Mouse (Mus musculus) cerebellum, postnatal 10 days (tissue): ENCODE measurements around the gene Rgl3.

ENCODE experiments used
- DNase-seq, 2 experiments: peaks; one replicate each; pipeline ENCODE4 v3.0.0; 2021; ENCODE audit warnings: mixed read lengths in 2 of 2

The Rgl3 gene

DNA sequence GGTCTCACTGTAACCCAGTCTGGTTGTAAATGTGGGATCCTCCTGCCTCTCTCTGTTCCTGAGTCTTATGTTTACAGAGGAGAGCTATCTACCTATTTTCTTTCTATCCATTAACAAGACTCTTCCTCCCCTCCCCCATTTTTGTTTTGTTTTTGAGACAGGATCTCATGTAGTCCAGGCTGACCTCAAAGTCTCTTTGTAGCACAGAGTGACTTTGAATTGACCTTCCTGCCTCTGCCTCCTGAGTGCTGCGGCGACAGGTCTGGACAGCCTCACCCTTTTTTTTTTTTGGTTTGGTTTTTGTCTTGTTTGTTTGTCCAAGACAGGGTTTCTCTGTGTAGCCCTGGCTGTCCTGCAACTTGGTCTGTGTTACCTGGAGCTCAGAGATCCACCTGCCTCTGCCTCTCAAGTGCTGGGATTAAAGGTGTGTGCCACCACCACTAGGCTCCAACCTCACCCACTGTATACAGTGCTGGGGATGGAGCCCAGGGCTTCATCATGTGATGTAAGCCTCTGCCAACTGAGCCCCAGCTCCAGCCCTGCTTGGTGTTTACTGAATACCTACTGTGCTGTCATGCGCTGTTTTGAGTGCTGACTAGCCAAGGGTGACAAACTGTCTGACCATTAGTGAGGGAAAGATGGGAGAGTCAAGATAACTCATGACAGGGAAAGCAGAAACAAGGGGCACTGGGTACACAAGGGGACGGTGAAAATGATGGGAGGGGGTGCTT lies 10.7 kb downstream of the Rgl3 start:
- no peak for DNase-seq

DNA sequence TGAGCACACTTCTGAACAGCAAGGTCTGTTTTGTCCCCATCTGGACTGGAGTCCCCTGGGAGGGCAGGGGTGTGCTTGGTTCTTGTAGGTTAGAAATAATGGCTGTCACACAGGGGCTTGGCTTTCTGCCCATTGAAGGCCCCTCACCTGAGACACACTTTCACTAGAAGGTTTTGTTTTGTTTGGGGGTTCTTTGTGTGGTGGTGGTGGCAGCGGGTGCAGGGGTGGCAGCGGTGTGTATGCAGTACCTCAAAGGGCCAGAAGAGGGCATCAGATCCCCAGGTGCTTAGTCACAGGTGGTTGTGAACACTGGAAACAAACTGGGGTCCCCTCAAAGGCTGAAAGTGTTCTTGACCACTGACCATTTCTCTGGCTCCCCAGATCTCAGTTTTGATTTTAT lies 11.3 kb downstream of the Rgl3 start:
- DNase-seq, result peak; percentile 65 to 80

DNA sequence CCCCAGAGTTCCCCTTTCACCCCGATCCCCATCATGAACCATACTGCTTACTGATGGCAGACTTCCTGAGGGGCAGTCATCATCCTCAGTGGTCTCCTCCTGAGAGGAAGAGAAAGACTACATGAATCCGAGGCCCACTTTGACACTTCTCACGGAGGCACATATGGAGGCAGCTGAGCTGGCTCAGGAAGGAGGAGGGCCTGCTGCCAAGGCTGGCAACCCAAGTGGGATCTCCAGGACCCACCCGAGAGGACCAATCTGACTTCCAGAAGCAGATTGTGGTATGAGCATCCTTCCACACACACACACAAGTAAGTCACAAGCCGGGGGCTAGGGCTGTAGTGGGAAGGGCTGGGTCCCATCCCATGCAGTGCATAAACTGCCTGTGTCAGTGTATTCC lies 11.9 kb downstream of the Rgl3 start:
- DNase-seq, result peak; percentile 87 to 91

GRCm38 (mm10) chr9:21976626-21977175 lies 12.5 kb downstream of the Rgl3 start:
- DNase-seq, result peak; percentile 59 to 63

GRCm38 (mm10) chr9:21969304-21969703 lies 19.9 kb downstream of the Rgl3 start:
- DNase-seq, result no peak

DNA sequence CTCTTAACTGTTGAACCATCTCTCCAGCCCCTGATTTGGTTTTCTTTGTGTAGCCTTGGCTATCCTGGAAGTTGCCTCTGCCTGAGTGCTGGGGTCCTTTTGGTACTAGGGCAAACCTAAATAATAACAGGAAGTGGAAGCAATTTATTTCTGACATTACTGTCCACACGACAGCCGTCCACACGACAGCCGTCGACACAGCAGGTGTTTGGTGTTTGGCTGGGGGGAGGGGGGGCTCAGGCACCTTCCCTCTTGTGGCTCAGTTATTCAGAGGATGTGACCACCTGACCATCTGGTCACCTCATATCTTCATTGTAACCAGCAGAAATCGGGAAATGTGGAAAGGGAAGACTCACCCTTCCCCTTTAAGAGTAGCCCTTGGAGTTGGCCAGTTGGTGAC lies 20.4 kb downstream of the Rgl3 start:
- no peak for DNase-seq

- DNase-seq, result peak; percentile 49 to 53
These were observed 25.8 kb downstream of the Rgl3 start, which contains the start of gene Epor for GRCm38 (mm10) chr9:21963417-21963816. TSS of gene Epor (minus strand) at chr9:21963506.

DNA sequence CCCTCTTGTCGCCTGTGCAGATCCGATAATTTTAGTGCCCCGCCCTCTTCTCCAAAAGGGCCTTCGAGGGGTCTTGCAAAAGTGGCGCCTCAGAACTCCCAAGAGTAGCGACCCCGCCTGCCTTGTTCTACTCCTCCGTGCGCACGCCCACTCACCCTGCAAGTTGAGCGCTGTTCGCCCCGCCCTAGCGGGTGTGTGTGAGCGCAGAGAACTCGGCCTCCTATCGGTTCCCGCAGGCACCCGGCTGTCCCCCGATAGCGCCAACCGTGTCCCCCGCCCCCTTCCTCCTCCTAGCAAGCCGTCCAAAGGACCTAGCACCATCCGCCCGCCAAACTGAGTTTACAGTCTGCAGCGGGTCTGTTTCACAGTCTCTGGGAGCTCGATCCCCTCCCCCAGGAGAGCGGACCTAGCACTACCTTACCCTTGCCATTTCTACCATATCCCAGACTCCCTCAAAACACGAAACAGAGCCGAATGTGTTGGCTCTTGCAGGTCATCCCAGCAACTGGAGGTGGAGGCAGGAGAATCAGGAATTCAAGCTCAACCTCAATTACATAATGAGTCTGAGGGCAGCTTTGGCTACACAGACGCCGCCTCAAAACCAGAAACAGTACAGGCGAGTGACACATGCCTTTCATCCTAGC lies 26.7 kb downstream of the Rgl3 start:
- peak; percentile 66 to 69 for DNase-seq

DNA sequence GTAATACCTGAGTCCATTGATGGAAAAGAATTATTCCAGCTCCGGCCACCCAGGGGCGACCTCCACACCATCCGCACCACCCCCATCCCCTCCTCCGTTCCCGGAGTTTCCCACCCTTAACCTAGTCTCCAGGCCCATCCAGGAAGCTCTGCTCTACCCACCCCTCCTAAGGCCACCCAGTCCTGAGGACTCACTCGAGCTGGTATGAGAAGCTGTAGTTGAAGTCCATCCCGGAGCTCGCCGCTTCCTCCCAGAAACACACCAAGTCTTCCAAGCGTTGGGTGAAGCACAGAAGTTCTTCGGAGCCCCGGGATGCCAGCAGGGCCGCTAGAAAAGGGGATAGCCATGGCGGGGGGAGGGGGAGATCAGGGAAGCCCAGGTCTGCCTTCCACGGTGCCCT lies 27.2 kb downstream of the Rgl3 start:
- DNase-seq, result peak; percentile 58 to 66

- DNase-seq, result peak; percentile 36 to 41
These were observed 27.8 kb downstream of the Rgl3 start for GRCm38 (mm10) chr9:21961366-21961980.

DNA sequence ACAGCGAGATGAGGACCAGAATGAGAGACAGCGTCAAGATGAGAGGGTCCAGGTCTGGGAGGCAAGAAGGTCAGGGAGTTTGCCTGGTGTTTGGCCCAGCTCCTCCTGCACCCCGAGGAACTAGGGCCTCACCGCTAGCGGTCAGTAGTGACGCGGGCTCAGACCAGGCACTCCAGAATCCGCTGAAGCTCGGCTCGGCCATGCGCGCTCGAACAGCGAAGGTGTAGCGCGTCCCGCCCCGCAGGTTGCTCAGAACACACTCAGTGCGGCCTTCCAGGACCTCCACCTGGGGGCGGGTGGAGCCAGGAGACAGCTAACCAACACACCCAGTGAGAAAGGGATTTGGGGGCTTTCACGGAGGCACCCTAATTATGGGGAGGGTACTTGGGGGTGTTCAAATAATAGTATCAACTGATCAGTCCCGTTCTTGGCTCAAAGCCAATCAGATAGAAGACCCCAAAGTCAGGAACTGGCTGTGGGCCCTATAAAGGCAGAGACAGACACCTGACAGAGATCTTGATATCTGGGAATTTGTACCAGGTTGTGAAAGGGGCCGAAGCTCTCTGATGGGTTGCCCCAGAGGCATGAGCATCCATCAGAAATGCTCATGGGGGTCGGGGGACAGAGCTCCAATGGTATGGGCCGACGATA lies 28.6 kb downstream of the Rgl3 start:
- peak in 1 of 2 experiments; percentile 46 for DNase-seq

DNA sequence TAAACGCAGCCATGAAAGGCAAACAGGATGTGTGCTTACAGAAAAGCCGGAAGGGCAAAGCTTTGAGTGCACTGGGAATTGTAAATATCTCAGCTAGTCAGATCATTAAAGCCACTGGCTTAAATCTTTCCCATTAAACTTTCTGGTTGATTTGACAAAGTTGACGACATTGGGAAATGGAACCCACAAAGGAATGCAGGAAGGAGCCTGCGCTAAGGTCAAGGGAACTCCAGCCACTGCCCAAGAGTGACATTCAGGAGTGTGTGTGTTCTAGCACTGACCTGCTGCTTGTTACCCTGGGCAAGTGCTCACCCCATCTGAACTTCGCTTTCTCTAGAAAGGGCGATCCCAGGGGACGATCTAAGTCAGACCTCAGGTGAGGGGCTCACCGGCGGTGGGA lies 29.1 kb downstream of the Rgl3 start:
- no peak for DNase-seq

GRCm38 (mm10) chr9:21959244-21959643 lies 30.0 kb downstream of the Rgl3 start:
- no peak for DNase-seq

GRCm38 (mm10) chr9:21958372-21958771 lies 30.9 kb downstream of the Rgl3 start:
- no peak for DNase-seq

- peak; percentile 99 for DNase-seq
These were observed 33.5 kb downstream of the Rgl3 start, which contains the start of gene Swsap1 for GRCm38 (mm10) chr9:21955570-21956281. TSS of gene Swsap1 (plus strand) at chr9:21955755.

GRCm38 (mm10) chr9:21955225-21955569 lies 34.0 kb downstream of the Rgl3 start:
- DNase-seq, result no peak

DNA sequence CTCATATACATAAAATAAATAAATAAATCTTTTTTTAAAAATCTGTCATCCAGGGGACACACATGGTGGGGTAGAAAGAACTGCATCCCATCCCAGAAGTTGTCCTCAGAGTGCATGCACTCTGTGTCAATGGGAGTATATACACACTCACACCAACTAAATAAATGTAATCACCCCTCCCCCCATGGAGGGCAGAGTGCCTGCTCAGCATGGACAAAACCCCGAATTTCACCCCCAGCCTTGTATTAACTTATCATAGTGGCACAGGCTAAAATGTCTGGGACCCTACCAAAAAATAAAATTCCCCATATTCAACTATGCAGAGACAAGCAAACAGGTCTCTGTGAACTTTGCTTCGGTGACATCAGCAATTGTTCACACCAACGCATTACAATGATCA lies 34.6 kb downstream of the Rgl3 start:
- DNase-seq, result peak in 1 of 2 experiments; percentile 35

DNA sequence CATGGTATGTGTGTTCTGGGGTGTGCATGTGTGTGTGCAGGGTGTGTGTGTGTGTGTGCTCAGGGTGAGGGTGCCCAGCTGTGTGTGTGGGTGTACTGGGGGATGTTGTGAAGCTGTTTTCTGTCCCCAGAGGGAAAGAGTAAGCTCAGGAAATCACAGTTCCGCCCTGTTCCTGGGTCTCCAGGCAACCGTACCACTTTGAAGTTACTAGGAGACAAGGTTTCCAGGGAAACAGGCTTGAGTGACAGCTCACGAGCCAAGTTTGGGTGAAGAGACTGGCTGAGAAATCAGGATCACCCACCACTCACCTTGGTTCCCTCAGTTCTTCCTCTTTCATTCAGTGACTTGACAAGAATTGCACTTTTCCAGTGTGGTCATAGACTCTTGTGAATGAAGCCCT lies 35.6 kb downstream of the Rgl3 start:
- DNase-seq, result no peak

DNA sequence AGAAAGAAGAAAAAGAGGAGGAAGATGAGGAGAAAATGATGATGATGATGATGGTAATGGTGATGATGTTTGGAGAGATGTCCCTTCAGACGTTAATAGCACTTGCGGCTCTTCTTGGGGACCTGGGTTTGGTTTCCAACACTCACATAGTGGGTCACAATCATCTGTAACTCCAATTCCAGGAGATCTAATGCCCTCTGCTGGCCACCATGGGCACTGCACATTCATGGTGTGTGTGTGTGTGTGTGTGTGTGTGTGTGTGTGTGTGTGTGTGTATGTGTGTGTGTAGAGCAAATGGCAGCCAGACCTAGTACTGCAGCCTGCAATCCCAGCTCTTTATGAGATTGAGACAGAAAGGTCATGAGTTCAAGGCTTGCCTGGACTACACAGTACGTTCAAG lies 37.3 kb downstream of the Rgl3 start:
- peak in 1 of 2 experiments; percentile 55 for DNase-seq

DNA sequence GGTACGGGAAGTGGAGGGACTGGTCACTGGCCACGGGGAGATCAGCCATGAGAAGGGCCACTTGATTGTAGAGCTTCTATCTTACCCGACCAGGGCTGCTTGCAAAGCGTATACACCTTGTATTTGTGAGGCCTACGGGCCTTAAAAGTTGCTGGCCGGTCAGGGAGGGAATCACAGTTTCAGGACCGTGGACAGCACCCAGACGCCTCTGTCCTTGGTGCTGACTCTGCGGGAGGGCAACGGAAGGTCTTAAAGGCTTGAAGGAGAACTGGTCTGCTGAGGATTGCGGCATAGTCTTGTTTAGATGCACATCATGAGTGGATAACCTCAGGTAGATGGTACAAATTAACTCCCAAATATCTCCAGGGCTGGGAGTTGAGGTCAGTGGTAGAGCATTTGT lies 38.9 kb downstream of the Rgl3 start:
- DNase-seq, result no peak

DNA sequence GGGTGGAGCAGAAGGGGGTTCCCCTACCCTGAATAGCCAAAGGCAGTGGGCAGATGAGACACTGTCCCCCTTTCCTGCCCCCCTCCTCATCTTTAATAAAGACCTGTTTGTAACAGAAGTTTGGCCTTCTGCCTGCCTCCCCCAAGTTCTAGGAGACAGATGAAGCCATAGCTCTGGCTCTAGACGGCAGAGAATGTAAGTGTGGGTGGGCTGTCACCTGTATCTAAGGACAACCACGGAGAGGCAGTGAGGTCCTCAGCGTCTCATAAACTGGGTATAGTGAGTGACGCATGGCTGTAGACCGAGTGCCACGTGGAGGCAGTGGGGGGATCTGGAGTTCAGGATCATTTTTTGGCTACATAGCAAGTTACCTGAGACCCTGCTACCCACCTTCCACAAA lies 40.5 kb downstream of the Rgl3 start:
- no peak for DNase-seq

DNA sequence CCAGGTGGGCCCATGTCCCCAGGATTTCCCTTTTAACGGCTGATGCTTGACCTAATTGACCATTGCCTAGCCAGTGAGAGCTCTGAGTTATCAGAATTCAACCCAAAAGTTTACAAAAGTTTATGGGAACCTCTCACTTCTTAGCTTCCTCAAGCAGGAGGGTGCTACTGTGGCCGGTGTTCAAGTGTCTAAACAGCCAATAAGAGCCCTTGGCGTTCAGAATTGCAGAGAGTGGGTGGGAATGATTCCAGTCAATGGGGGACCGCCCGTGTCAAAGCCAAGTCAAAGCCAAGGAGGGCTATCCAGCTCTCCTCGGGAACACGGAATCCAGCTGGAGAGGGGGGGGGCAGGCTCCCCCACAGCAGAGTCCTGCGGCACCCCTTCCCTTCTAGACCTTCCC lies 41.1 kb downstream of the Rgl3 start:
- DNase-seq, result no peak
